Mouse (Mus musculus): ENCODE results near the gene Wipf3.

Wipf3 gene

GRCm38 (mm10) chr6:54429447-54430194 lies at the start of gene Wipf3:
Gene Wipf3 (plus strand): TSS chr6:54429603.
- in situ Hi-C loops (cut with MboI; ENCODE audit: unreplicated experiment in 2 of 2): no loop called here

GRCm38 (mm10) chr6:54382636-54383035 lies 46.8 kb upstream of the Wipf3 start:
- in situ Hi-C loops (cut with MboI; ENCODE audit: unreplicated experiment in 2 of 2): no loop called here

- in situ Hi-C loops (cut with MboI; ENCODE audit: unreplicated experiment in 2 of 2): no loop called here
Observed at GRCm38 (mm10) chr6:54383893-54384524, 45.4 kb upstream of the Wipf3 start.

GRCm38 (mm10) chr6:54384777-54385176 lies 44.6 kb upstream of the Wipf3 start:
- in situ Hi-C loops (cut with MboI; ENCODE audit: unreplicated experiment in 2 of 2): no loop called here

GRCm38 (mm10) chr6:54386429-54386828 lies 43.0 kb upstream of the Wipf3 start:
- in situ Hi-C loops (cut with MboI; ENCODE audit: unreplicated experiment in 2 of 2): no loop called here

GRCm38 (mm10) chr6:54387044-54387443 lies 42.4 kb upstream of the Wipf3 start:
- in situ Hi-C loops (cut with MboI; ENCODE audit: unreplicated experiment in 2 of 2): no loop called here

GRCm38 (mm10) chr6:54387751-54388150 lies 41.7 kb upstream of the Wipf3 start:
- in situ Hi-C loops (cut with MboI; ENCODE audit: unreplicated experiment in 2 of 2): no loop called here

GRCm38 (mm10) chr6:54388690-54389275 lies 40.6 kb upstream of the Wipf3 start:
- in situ Hi-C loops (cut with MboI; ENCODE audit: unreplicated experiment in 2 of 2): no loop called here

GRCm38 (mm10) chr6:54391765-54392164 lies 37.6 kb upstream of the Wipf3 start:
- in situ Hi-C loops (cut with MboI; ENCODE audit: unreplicated experiment in 2 of 2): loop anchor here (10.0 kb wide), 1 partner anchor 773 kb away; no protein-coding TSS in a partner anchor

- in situ Hi-C loops (cut with MboI; ENCODE audit: unreplicated experiment in 2 of 2): loop anchor here (10.0 kb wide), 1 partner anchor 771 kb away; no protein-coding TSS in a partner anchor
Observed at GRCm38 (mm10) chr6:54393886-54394285, 35.5 kb upstream of the Wipf3 start.

GRCm38 (mm10) chr6:54399194-54399923 lies 30.0 kb upstream of the Wipf3 start:
- in situ Hi-C loops (cut with MboI; ENCODE audit: unreplicated experiment in 2 of 2): loop anchor here (10.0 kb wide), 1 partner anchor 765 kb away; no protein-coding TSS in a partner anchor

- in situ Hi-C loops (cut with MboI; ENCODE audit: unreplicated experiment in 2 of 2): no loop called here
Observed at GRCm38 (mm10) chr6:54401503-54401902, 27.9 kb upstream of the Wipf3 start.

GRCm38 (mm10) chr6:54404916-54405315 lies 24.5 kb upstream of the Wipf3 start:
- in situ Hi-C loops (cut with MboI; ENCODE audit: unreplicated experiment in 2 of 2): no loop called here

GRCm38 (mm10) chr6:54406116-54406515 lies 23.3 kb upstream of the Wipf3 start:
- in situ Hi-C loops (cut with MboI; ENCODE audit: unreplicated experiment in 2 of 2): no loop called here

GRCm38 (mm10) chr6:54409271-54409670 lies 20.1 kb upstream of the Wipf3 start:
- in situ Hi-C loops (cut with MboI; ENCODE audit: unreplicated experiment in 2 of 2): no loop called here

- in situ Hi-C loops (cut with MboI; ENCODE audit: unreplicated experiment in 2 of 2): no loop called here
Observed at GRCm38 (mm10) chr6:54410451-54410850, 19.0 kb upstream of the Wipf3 start.

- in situ Hi-C loops (cut with MboI; ENCODE audit: unreplicated experiment in 2 of 2): no loop called here
Observed at GRCm38 (mm10) chr6:54411591-54411990, 17.8 kb upstream of the Wipf3 start.

GRCm38 (mm10) chr6:54412879-54413278 lies 16.5 kb upstream of the Wipf3 start:
- in situ Hi-C loops (cut with MboI; ENCODE audit: unreplicated experiment in 2 of 2): no loop called here

GRCm38 (mm10) chr6:54425230-54425629 lies 4.2 kb upstream of the Wipf3 start:
- in situ Hi-C loops (cut with MboI; ENCODE audit: unreplicated experiment in 2 of 2): no loop called here

- in situ Hi-C loops (cut with MboI; ENCODE audit: unreplicated experiment in 2 of 2): no loop called here
Observed at GRCm38 (mm10) chr6:54428850-54429446, 455 bp upstream of the Wipf3 start.

- in situ Hi-C loops (cut with MboI; ENCODE audit: unreplicated experiment in 2 of 2): no loop called here
Observed at GRCm38 (mm10) chr6:54430221-54430620, 818 bp downstream of the Wipf3 start.

Measured in v-Abl transformed pro-B cells (cell line).